ENCODE assay signal across 20 mouse cellular contexts in the genomic region with DNA sequence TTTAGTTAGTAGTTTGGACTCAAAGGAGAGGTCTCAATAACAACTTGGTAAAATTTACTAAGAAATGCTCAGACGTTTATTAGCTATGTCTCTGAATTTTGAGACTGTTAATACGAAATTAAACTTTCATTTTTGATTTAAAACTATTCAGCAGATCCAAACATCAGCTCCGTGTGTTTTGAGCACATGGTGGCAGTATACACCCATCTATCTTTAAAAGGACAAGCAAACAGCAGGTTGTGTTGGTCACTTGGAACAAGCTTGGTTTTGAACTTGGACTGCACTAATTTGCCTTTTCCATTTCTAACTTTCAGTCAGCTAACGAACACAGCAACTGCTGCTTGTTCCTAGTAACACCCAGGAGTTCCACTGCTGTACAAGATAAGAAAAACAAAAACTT. TPM values are rescaled to one million over a fixed set of nuclear protein-coding genes. Genes with fewer than 3 reads are reported as not detected.
A peak's percentile ranks its signal among the peaks of the same experiment; 100 is the strongest.
DNase-seq lines count a peak whose midpoint lies in the region; ATAC-seq and TF ChIP-seq lines count a peak whose summit lies in the region.
"Had no signal": no experiment of that assay in that cellular context is flagged by ENCODE, and none has a peak within 500 bp of the region (broad histone marks: within the 10 kb centered on the region; RNA-seq: fewer than 3 reads in every experiment).

No protein-coding gene starts in this region.

- no peak overlapping the region for H3K4me3 ChIP-seq in hindbrain, postnatal 0 days (ENCODE audit: low read length)
- H3K4me3 ChIP-seq in hindbrain, embryonic 12.5 days, result no peak overlapping the region
- H3K4me3 ChIP-seq: hindbrain, embryonic 15.5 days; megakaryocyte, embryonic 14.5 days had no signal

- H3K9ac ChIP-seq in hindbrain, postnatal 0 days (replicated peaks; ENCODE audit: low read length), result no peak overlapping the region
- H3K9ac ChIP-seq in hindbrain, embryonic 12.5 days, result no peak overlapping the region
- H3K9ac ChIP-seq: hindbrain, embryonic 15.5 days had no signal

- WGBS in hindbrain, postnatal 0 days, result 81% methylated on average over 4 of the region's 4 CpGs
- WGBS in hindbrain, embryonic 12.5 days, result 83% methylated on average over 4 of the region's 4 CpGs

- DNase-seq in cerebellum, postnatal 14 days, result peak; percentile 17 to 28
- peak; percentile 39 for DNase-seq in hindbrain, postnatal 0 days (ENCODE audit: low spot score)
- DNase-seq in lung, postnatal 36 days, result peak; percentile 8
- DNase-seq in lung, postnatal 4 days, result no peak
- DNase-seq in brain, adult 2 months (ENCODE audit: low read depth, low spot score), result peak; percentile 38
- no peak for DNase-seq in spleen, adult 18-20 months
- DNase-seq: adrenal gland, postnatal 36 days; cerebellum, postnatal 25 days; heart, postnatal 14 days; kidney, adult 8-10 months; kidney, postnatal 36 days; left cerebral cortex, postnatal 4 days; right cerebral cortex, postnatal 4 days; thymus, adult 18-20 months had no signal

- H3K27me3 ChIP-seq in hindbrain, postnatal 0 days (ENCODE audit: insufficient read depth, low read length), result no peaks in the 10 kb centered on the region
- no peaks in the 10 kb centered on the region for H3K27me3 ChIP-seq in hindbrain, embryonic 12.5 days
- H3K27me3 ChIP-seq: hindbrain, embryonic 15.5 days; megakaryocyte, embryonic 14.5 days had no signal

- TF ChIP-seq CTCF in hindbrain, postnatal 0 days (IDR thresholded peaks at IDR 0.05; ENCODE audit: low read depth), result peak; percentile 48

- no peak overlapping the region for H3K4me2 ChIP-seq in hindbrain, postnatal 0 days (ENCODE audit: low read depth, low read length)
- no peak overlapping the region for H3K4me2 ChIP-seq in hindbrain, embryonic 12.5 days (replicated peaks)
- H3K4me2 ChIP-seq: hindbrain, embryonic 15.5 days; liver, embryonic 11.5 days had no signal

- no peaks in the 10 kb centered on the region for H3K4me1 ChIP-seq in hindbrain, postnatal 0 days (ENCODE audit: insufficient read depth, low read length)
- no peaks in the 10 kb centered on the region for H3K4me1 ChIP-seq in hindbrain, embryonic 12.5 days
- H3K4me1 ChIP-seq: hindbrain, embryonic 15.5 days had no signal

- no peak for ATAC-seq in cerebellum, adult (ENCODE audit: insufficient number of reproducible peaks, low FRiP score, low TSS enrichment)
- ATAC-seq in hindbrain, postnatal 0 days, result no peak
- ATAC-seq in hindbrain, embryonic 12.5 days (ENCODE audit: low FRiP score), result no peak
- ATAC-seq: forebrain, embryonic 16.5 days had no signal

- no peaks in the 10 kb centered on the region for H3K9me3 ChIP-seq in hindbrain, postnatal 0 days (ENCODE audit: low read length)
- H3K9me3 ChIP-seq in hindbrain, embryonic 12.5 days (replicated peaks), result no peaks in the 10 kb centered on the region
- H3K9me3 ChIP-seq: hindbrain, embryonic 15.5 days; megakaryocyte, embryonic 14.5 days had no signal

- H3K36me3 ChIP-seq in hindbrain, postnatal 0 days (ENCODE audit: insufficient read depth, low read length), result peaks cover 17% of the 10 kb centered on the region; the same call in 1 of the 2 replicates
- H3K36me3 ChIP-seq in hindbrain, embryonic 12.5 days, result peaks cover 39% of the 10 kb centered on the region

- no peak overlapping the region for H3K27ac ChIP-seq in hindbrain, postnatal 0 days
- no peak overlapping the region for H3K27ac ChIP-seq in hindbrain, embryonic 12.5 days
- H3K27ac ChIP-seq: hindbrain, embryonic 15.5 days had no signal

RNA-seq across cellular contexts. Expression of a gene that starts 18.0 kb away (rescaled TPM):
- 13.5 and 16.3 TPM in 2 replicates for total RNA-seq in hindbrain, postnatal 0 days (2014; rRNA removed)
- 25.7 and 26.1 TPM in 2 replicates for polyA plus RNA-seq in hindbrain, postnatal 0 days (2015; fragmentation: Nextera tagmentation; extraction: Ambion mirVana)
- 36.4 and 43.4 TPM in 2 replicates for polyA plus RNA-seq in hindbrain, embryonic 12.5 days (2016; fragmentation: Nextera tagmentation; extraction: Ambion mirVana)

RNA-seq across cellular contexts. Expression of a gene that starts 18.4 kb away (rescaled TPM):
- 10.1 and 17.0 TPM in 2 replicates for total RNA-seq in hindbrain, postnatal 0 days (2014; rRNA removed)
- polyA plus RNA-seq in hindbrain, postnatal 0 days (2015; fragmentation: Nextera tagmentation; extraction: Ambion mirVana), result 13.4 and 15.0 TPM in 2 replicates
- polyA plus RNA-seq in hindbrain, embryonic 12.5 days (2016; fragmentation: Nextera tagmentation; extraction: Ambion mirVana), result 23.9 and 24.2 TPM in 2 replicates

Comparison
In these comparisons a context has a peak if more than half of its experiments do, and no peak if none do; other contexts are left out.
1. DNase-seq: peak in cerebellum, postnatal 14 days (2 of 2), hindbrain, postnatal 0 days (single experiment), lung, postnatal 36 days (single experiment) and brain, adult 2 months (single experiment); none in lung, postnatal 4 days (0 of 2) and spleen, adult 18-20 months (0 of 2).